Mouse (Mus musculus) subcutaneous adipose tissue, adult 2 months (tissue): Measurements from ENCODE around the gene Gm3115. TPM values are rescaled to one million over a fixed set of nuclear protein-coding genes. Genes with fewer than 3 reads are reported as not detected.

Experiments
- polyA plus RNA-seq: library from polyadenylated mRNA; depleted of rRNA; stranded (reverse); fragments of >200 nt; gene quantifications from 2 replicates; pipeline ENCODE4 v1.2.3, GENCODE M21; 2012; ENCODE audit warnings: low replicate concordance; rRNA removed

Gm3115 gene
- polyA plus RNA-seq, result not detected in 2 replicates

GRCm38 (mm10) chr14:4083820-4084219 is at the start of gene Gm3115:
Gene Gm3115, plus strand, starts transcription at chr14:4084120.

GRCm38 (mm10) chr14:4110426-4110825 is 26.5 kb downstream of the Gm3115 start, which contains the start of gene Gm8108:
Gene Gm8108, plus strand, starts transcription at chr14:4110526.

Other genes with a start within 250 kb of the Gm3115 start
- gene Gm3033, start 237.9 kb upstream of the Gm3115 start, polyA plus RNA-seq, result 0.16 TPM in 1 of 2 replicates, not detected in the other
- not detected in 2 replicates for gene Gm2916, start 199.9 kb upstream of the Gm3115 start, polyA plus RNA-seq
- gene Gm3029, start 152.4 kb upstream of the Gm3115 start, polyA plus RNA-seq, result not detected in 2 replicates
- 0.40 TPM in 1 of 2 replicates, not detected in the other for gene Gm3095, start 120.6 kb upstream of the Gm3115 start, polyA plus RNA-seq
- not detected in 2 replicates for gene Gm3099, start 85.7 kb upstream of the Gm3115 start, polyA plus RNA-seq
- 0.09 and 0.83 TPM in 2 replicates for gene Gm5796, start 60.2 kb upstream of the Gm3115 start, polyA plus RNA-seq
- gene Gm8108, start 26.4 kb downstream of the Gm3115 start, polyA plus RNA-seq, result 0.64 and 1.1 TPM in 2 replicates
- not detected in 2 replicates for gene Gm3127, start 80.9 kb downstream of the Gm3115 start, polyA plus RNA-seq
- 0.57 TPM in 1 of 2 replicates, not detected in the other for gene Gm2974, start 98.5 kb downstream of the Gm3115 start, polyA plus RNA-seq
- gene Gm3138, start 165.5 kb downstream of the Gm3115 start, polyA plus RNA-seq, result not detected in 2 replicates
- gene Gm3149, start 233.2 kb downstream of the Gm3115 start, polyA plus RNA-seq, result not detected in 2 replicates